8 mouse cellular contexts compared by ENCODE assay signal in the genomic region with DNA sequence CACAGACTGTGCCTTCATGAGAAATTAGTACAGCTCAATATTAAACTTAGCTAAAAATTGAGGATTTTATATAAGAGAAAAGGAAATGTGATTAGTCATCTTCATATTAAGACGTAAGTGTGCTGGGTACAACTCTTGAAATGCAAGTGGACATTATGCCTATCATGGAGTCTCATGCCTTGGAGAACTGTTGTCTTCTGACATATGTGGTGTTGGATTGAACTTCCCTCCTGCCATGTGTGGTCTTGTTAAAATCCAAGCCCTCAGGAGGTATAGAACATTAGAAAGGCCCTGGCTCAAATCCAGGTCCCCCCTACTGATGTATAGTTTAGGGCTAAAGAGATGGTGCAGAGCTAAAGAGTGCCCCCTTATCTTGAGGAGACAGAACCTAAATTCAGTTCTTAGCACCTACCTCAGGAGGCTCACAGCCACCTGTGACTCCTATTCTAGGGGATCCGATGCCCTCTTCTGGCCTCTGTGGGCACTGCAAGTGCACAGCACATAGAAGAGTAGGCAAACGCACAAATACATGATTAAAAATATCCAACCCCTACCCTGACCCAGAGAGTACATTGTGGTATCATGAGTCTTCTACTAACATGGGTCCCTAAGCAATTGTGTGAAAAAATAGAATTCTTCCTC. TPM values are rescaled to one million over a fixed set of nuclear protein-coding genes. Genes with fewer than 3 reads are reported as not detected.
DNase-seq lines count a peak whose midpoint lies in the region; ATAC-seq and TF ChIP-seq lines count a peak whose summit lies in the region.

No protein-coding gene starts in this region.

- no peaks in the 10 kb centered on the region for H3K27me3 ChIP-seq in kidney, postnatal 0 days (ENCODE audit: insufficient read depth, low read length)
- H3K27me3 ChIP-seq in ES-Bruce4 (ENCODE audit: control insufficient read depth, insufficient read depth, low read length, poor library complexity, severe bottlenecking) = no peaks in the 10 kb centered on the region
- no peaks in the 10 kb centered on the region for H3K27me3 ChIP-seq in liver, embryonic 11.5 days (replicated peaks; ENCODE audit: control insufficient read depth, insufficient read depth, low read length)

- no peak overlapping the region for H3K9ac ChIP-seq in kidney, postnatal 0 days (ENCODE audit: low read depth, low read length)
- no peak overlapping the region for H3K9ac ChIP-seq in ES-Bruce4 (ENCODE audit: low read depth, poor library complexity, severe bottlenecking)
- H3K9ac ChIP-seq in liver, embryonic 11.5 days (ENCODE audit: low read depth, low read length) = no peak overlapping the region

- TF ChIP-seq POLR2A in ES-Bruce4 (IDR thresholded peaks at IDR 0.05; ENCODE audit: insufficient read depth, low read length) = no peak
- no peak for TF ChIP-seq POLR2A in bone marrow, adult 2 months (IDR thresholded peaks at IDR 0.05; ENCODE audit: borderline replicate concordance, control insufficient read depth, low read depth, low read length)

- no peak for TF ChIP-seq EP300 in ES-Bruce4 (IDR thresholded peaks at IDR 0.05; ENCODE audit: insufficient read depth, low read depth, low read length)

- no peak for ATAC-seq in kidney, postnatal 0 days (replicated peaks; ENCODE audit: low FRiP score, low read depth)
- ATAC-seq in liver, embryonic 11.5 days (replicated peaks; ENCODE audit: low FRiP score) = peak; percentile 35

- H3K9me3 ChIP-seq in kidney, postnatal 0 days (replicated peaks; ENCODE audit: low read length) = no peaks in the 10 kb centered on the region
- no peaks in the 10 kb centered on the region for H3K9me3 ChIP-seq in ES-Bruce4 (replicated peaks; ENCODE audit: control insufficient read depth, insufficient read depth, low read length, poor library complexity, severe bottlenecking)
- H3K9me3 ChIP-seq in liver, embryonic 11.5 days (ENCODE audit: control insufficient read depth, low read length) = no peaks in the 10 kb centered on the region

- 61% methylated on average over 3 of the region's 3 CpGs for WGBS in kidney, postnatal 0 days
- whole genome bisulfite sequencing in bone marrow, adult 2 months = 57% methylated on average over 3 of the region's 3 CpGs
- 51% methylated on average over 3 of the region's 3 CpGs for WGBS in liver, embryonic 11.5 days

- no peak overlapping the region for H3K4me2 ChIP-seq in kidney, postnatal 0 days (ENCODE audit: low read length)
- H3K4me2 ChIP-seq in liver, embryonic 11.5 days = no peak overlapping the region

- H3K27ac ChIP-seq in kidney, postnatal 0 days = no peak overlapping the region
- H3K27ac ChIP-seq in ES-Bruce4 (ENCODE audit: insufficient read depth, low read length) = no peak overlapping the region
- no peak overlapping the region; the same call in 1 of the 2 replicates for H3K27ac ChIP-seq in bone marrow, adult 2 months (ENCODE audit: control insufficient read depth, insufficient read depth, low read depth, low read length, poor library complexity)
- H3K27ac ChIP-seq in liver, embryonic 11.5 days (ENCODE audit: low read depth, low read length) = peak overlapping the region; percentile 68

- no peaks in the 10 kb centered on the region for H3K36me3 ChIP-seq in kidney, postnatal 0 days (ENCODE audit: insufficient read depth, low read length)
- H3K36me3 ChIP-seq in ES-Bruce4 (ENCODE audit: control insufficient read depth, insufficient read depth, low read length, poor library complexity, severe bottlenecking) = no peaks in the 10 kb centered on the region
- H3K36me3 ChIP-seq in liver, embryonic 11.5 days (ENCODE audit: control insufficient read depth, insufficient read depth, low read length) = no peaks in the 10 kb centered on the region

- H3K4me1 ChIP-seq in kidney, postnatal 0 days (replicated peaks; ENCODE audit: insufficient read depth, low read length) = 0 out of 2 replicates have a peak, but pooled peaks cover 4% of the 10 kb centered on the region
- H3K4me1 ChIP-seq in ES-Bruce4 (ENCODE audit: control insufficient read depth, insufficient read depth, low read length) = no peaks in the 10 kb centered on the region
- no peaks in the 10 kb centered on the region; the same call in 1 of the 2 replicates for H3K4me1 ChIP-seq in bone marrow, adult 2 months (ENCODE audit: control insufficient read depth, insufficient read depth, low read length)
- peaks cover 19% of the 10 kb centered on the region for H3K4me1 ChIP-seq in liver, embryonic 11.5 days (replicated peaks; ENCODE audit: control insufficient read depth, insufficient read depth, low read length)

- TF ChIP-seq CTCF in kidney, postnatal 0 days (IDR thresholded peaks at IDR 0.05; ENCODE audit: low read depth) = peak; percentile 68
- peak; percentile 78 for TF ChIP-seq CTCF in ES-Bruce4 (IDR thresholded peaks at IDR 0.05; ENCODE audit: low read depth, low read length)
- peak; percentile 87 for TF ChIP-seq CTCF in bone marrow, adult 2 months (IDR thresholded peaks at IDR 0.05; ENCODE audit: control insufficient read depth, insufficient read depth, low read length)

- no peak for DNase-seq in kidney, postnatal 0 days (ENCODE audit: low spot score)
- DNase-seq in kidney, adult 11 months = no peak
- DNase-seq in liver, embryonic 11.5 days (ENCODE audit: low spot score) = no peak
- DNase-seq in spleen, postnatal 36 days (ENCODE audit: low spot score in 2 of 2) = peak; percentile 53 to 71
- no peak for DNase-seq in cerebellum, adult 8-10 months
- DNase-seq in urinary bladder, postnatal 25 days (ENCODE audit: low spot score) = no peak

- H3K4me3 ChIP-seq in kidney, postnatal 0 days (replicated peaks; ENCODE audit: low read depth, low read length) = no peak overlapping the region
- H3K4me3 ChIP-seq in ES-Bruce4 (ENCODE audit: low read depth, low read length) = no peak overlapping the region
- no peak overlapping the region for H3K4me3 ChIP-seq in bone marrow, adult 2 months (replicated peaks; ENCODE audit: control insufficient read depth, low read depth, low read length)
- H3K4me3 ChIP-seq in liver, embryonic 11.5 days (ENCODE audit: low read depth, low read length) = no peak overlapping the region

RNA-seq across cellular contexts. Expression of gene 4930523C07Rik, which starts 17.7 kb away (rescaled TPM):
- polyA plus RNA-seq in kidney, postnatal 0 days (2015; fragmentation: Nextera tagmentation; extraction: Ambion mirVana) = 35.2 and 35.6 TPM in 2 replicates
- 0.49 and 0.72 TPM in 2 replicates for polyA plus RNA-seq in ES-Bruce4 (2011; ENCODE audit: insufficient read depth, insufficient read length, low read depth, missing spikeins)
- polyA plus RNA-seq in bone marrow, adult 2 months (2011; ENCODE audit: insufficient read depth, insufficient read length, low replicate concordance, missing spikeins) = 70.1 and 95.2 TPM in 2 replicates
- 13.2 and 19.0 TPM in 2 replicates for polyA plus RNA-seq in liver, embryonic 11.5 days (2014; fragmentation: Nextera tagmentation; extraction: Ambion mirVana)

Comparison
In these comparisons a context has a peak if more than half of its experiments do, and no peak if none do; other contexts are left out.
1. DNase-seq: peak in spleen, postnatal 36 days (2 of 2); none in kidney, postnatal 0 days (single experiment), kidney, adult 11 months (single experiment), liver, embryonic 11.5 days (single experiment), cerebellum, adult 8-10 months (single experiment) and urinary bladder, postnatal 25 days (single experiment).
2. Peak in every context shown above with its lines, with median percentiles within 50 percentile points of each other: CTCF ChIP-seq.